Mouse (Mus musculus) testis, adult 2 months (tissue): Measurements from ENCODE around the gene Mroh2a.

Experiments
- CTCF ChIP-seq: fragments of 200-500 bp; IDR thresholded peaks from 2 replicates; pipeline ENCODE4 v1.5.1; 2012; ENCODE audit warnings: low read depth, mild to moderate bottlenecking, inconsistent platforms, low read length, moderate library complexity; ENCODE audit not compliant: control insufficient read depth, insufficient read depth, insufficient replicate concordance
- POLR2A ChIP-seq: fragments of 200-500 bp; IDR thresholded peaks from 2 replicates; pipeline ENCODE4 v1.6.1; 2012; ENCODE audit warnings: low read depth, mild to moderate bottlenecking, inconsistent platforms, low read length, moderate library complexity; ENCODE audit not compliant: control insufficient read depth

- TF ChIP-seq CTCF: no peak
- no peak for TF ChIP-seq POLR2A
Observed at GRCm38 (mm10) chr1:88223591-88223990, 3.2 kb upstream of the Mroh2a start.
